Mouse (Mus musculus) heart, embryonic 16.5 days (tissue): ENCODE data around the gene Apela. TPM values are rescaled to one million over a fixed set of nuclear protein-coding genes. Genes with fewer than 3 reads are reported as not detected.

Experiments
- ATAC-seq: fragments of 200-750 bp; cut with Nextera tagmentation; replicated peaks from 2 replicates; pipeline ENCODE4 v1.8.0; 2017; ENCODE audit warnings: moderate number of reproducible peaks; ENCODE audit not compliant: insufficient read depth, low FRiP score; ENCODE audit errors: extremely low read depth
- H3K27ac ChIP-seq: fragments of 300-500 bp; sonication (generic); 2 replicates; pipeline ENCODE4 v1.5.1; 2014; ENCODE audit warnings: mild to moderate bottlenecking, low read length, control low read depth, moderate library complexity
- H3K27me3 ChIP-seq: fragments of 300-500 bp; sonication (generic); 2 replicates; pipeline ENCODE4 v1.6.1; 2014; ENCODE audit warnings: low read length, mixed read lengths; ENCODE audit not compliant: control insufficient read depth, insufficient read depth
- H3K36me3 ChIP-seq: fragments of 300-500 bp; sonication (generic); 2 replicates; pipeline ENCODE4 v1.6.1; 2014; ENCODE audit not compliant: control insufficient read depth, insufficient read depth
- H3K4me1 ChIP-seq: fragments of 300-500 bp; sonication (generic); 2 replicates; pipeline ENCODE4 v1.6.1; 2014; ENCODE audit warnings: low read length, mixed read lengths; ENCODE audit not compliant: control insufficient read depth, insufficient read depth
- H3K4me2 ChIP-seq: fragments of 300-500 bp; sonication (generic); 2 replicates; pipeline ENCODE4 v1.6.1; 2014; ENCODE audit warnings: low read depth, mild to moderate bottlenecking, control low read depth, low read length
- H3K4me3 ChIP-seq: fragments of 300-500 bp; sonication (generic); 2 replicates; pipeline ENCODE4 v1.5.1; 2014; ENCODE audit warnings: mild to moderate bottlenecking, control low read depth, low read length
- H3K9ac ChIP-seq: fragments of 300-500 bp; sonication (generic); 2 replicates; pipeline ENCODE4 v1.6.1; 2014; ENCODE audit warnings: low read length, control low read depth
- H3K9me3 ChIP-seq: fragments of 300-500 bp; sonication (generic); replicated peaks from 2 replicates; pipeline ENCODE4 v1.6.1; 2016; ENCODE audit warnings: low read length; ENCODE audit not compliant: control insufficient read depth
- WGBS: fragments of 180-500 bp; shearing (Covaris S2); extraction: QIAGEN DNeasy Blood & Tissue Kit; methylation state at CpG from one replicate; pipeline ENCODE4 v1.1.7; 2014; 5-methylcytosine and 5-hydroxymethylcytosine counted together
- polyA plus RNA-seq: library from polyadenylated mRNA; unstranded; fragments of >200 nt; fragmentation: Nextera tagmentation; extraction: Ambion mirVana; gene quantifications from 2 replicates; pipeline ENCODE4 v1.2.1, GENCODE M21; 2015

Gene Apela
- polyA plus RNA-seq, 1 experiment from 2014 or later = 4.3 TPM

GRCm38 (mm10) chr8:65064071-65064470 lies 26.9 kb upstream of the Apela start:
- H3K27ac ChIP-seq = no peak overlapping the region
- H3K4me3 ChIP-seq = no peak overlapping the region
- no peaks in the 10 kb centered on the region for H3K4me1 ChIP-seq
- H3K9ac ChIP-seq = no peak overlapping the region
- H3K4me2 ChIP-seq = no peak overlapping the region
- no peaks in the 10 kb centered on the region for H3K27me3 ChIP-seq
- WGBS = 55% methylated on average over 2 of the region's 2 CpGs
- ATAC-seq = no peak
- no peaks in the 10 kb centered on the region for H3K9me3 ChIP-seq
- H3K36me3 ChIP-seq = no peaks in the 10 kb centered on the region

DNA sequence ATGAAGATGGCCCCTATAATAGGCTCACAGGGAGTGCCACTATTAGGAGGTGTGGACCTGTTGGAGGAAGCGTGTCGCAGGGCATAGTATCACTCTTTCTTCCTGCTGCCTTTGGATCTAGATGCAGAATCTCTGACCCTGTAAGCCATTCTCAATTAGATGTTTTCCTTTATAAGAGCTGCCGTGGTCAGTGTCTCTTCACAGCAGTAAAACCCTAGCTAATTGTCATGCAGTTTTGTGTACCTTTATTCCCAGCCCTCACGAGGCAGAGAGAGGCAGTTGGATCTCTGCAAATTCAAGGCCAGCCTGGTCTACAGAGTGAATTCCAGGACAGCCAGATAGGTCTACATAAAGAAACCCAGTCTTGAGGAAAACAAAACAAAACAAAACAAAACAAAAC lies 25.1 kb upstream of the Apela start:
- no peaks in the 10 kb centered on the region for H3K27me3 ChIP-seq

GRCm38 (mm10) chr8:65056722-65057121 lies 19.6 kb upstream of the Apela start:
- Histone ChIP-seq H3K9ac (no peak overlapping the region), H3K4me2 (no peak overlapping the region), H3K27me3 (no peaks in the 10 kb centered on the region), H3K4me1 (no peaks in the 10 kb centered on the region), H3K27ac (no peak overlapping the region), H3K9me3 (no peaks in the 10 kb centered on the region), H3K4me3 (no peak overlapping the region), H3K36me3 (no peaks in the 10 kb centered on the region)
- WGBS = 83% methylated on average over 4 of the region's 4 CpGs
- no peak for ATAC-seq

More for the DNA sequence above, 25.1 kb upstream of the Apela start:
- ATAC-seq = no peak
- Histone ChIP-seq H3K9ac (no peak overlapping the region), H3K4me3 (no peak overlapping the region), H3K4me1 (no peaks in the 10 kb centered on the region), H3K4me2 (no peak overlapping the region), H3K9me3 (no peaks in the 10 kb centered on the region), H3K27ac (no peak overlapping the region), H3K36me3 (no peaks in the 10 kb centered on the region)
- 78% methylated on average over 4 of the region's 4 CpGs for WGBS

DNA sequence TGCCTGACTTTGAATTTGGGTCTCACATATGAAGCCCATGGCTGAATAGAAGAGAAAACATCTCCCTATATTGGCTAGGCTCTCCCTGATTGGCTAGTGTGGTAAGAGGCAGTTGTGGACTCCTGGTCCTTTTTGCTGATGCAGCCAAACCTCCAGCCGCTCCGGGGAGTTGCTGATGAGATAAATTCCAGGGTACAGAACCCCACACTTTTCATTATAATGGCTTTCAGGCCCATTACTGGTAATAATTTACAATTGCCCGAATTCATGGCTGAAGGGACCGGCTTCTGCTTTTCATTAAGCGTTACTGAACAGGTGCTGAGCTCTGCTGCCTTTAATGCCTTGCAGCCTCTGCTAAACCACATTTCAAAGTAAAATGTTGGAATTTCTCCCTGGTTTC lies 16.8 kb upstream of the Apela start:
- H3K27ac ChIP-seq = no peak overlapping the region
- no peaks in the 10 kb centered on the region for H3K4me1 ChIP-seq
- H3K36me3 ChIP-seq = no peaks in the 10 kb centered on the region
- no peak overlapping the region for H3K4me2 ChIP-seq
- H3K9ac ChIP-seq = no peak overlapping the region
- no peaks in the 10 kb centered on the region for H3K9me3 ChIP-seq
- WGBS = 71% methylated on average over 5 of the region's 5 CpGs
- ATAC-seq = no peak
- H3K27me3 ChIP-seq = no peaks in the 10 kb centered on the region
- H3K4me3 ChIP-seq = no peak overlapping the region

DNA sequence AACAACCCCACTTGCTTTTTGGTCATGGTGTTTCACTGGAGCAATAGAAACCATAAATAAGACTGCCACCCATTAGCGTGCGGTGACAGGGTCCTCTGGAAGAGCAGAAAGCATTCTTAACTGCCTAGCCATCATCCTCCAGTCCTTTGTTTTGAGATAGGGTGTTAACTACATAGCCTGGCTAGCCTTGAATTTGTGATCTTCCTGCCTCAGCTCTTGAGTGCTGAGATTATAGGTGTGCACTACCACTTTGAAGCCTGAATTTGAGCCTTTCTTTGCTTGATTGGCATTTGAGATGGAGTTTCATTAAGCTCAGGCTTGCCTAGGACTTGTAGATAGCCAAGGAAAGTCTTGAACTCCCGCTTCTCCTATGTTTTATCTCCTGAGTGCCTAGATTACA lies 16.4 kb upstream of the Apela start:
- H3K9ac ChIP-seq = no peak overlapping the region
- no peaks in the 10 kb centered on the region for H3K36me3 ChIP-seq
- ATAC-seq = no peak
- H3K27me3 ChIP-seq = no peaks in the 10 kb centered on the region
- no peak overlapping the region for H3K27ac ChIP-seq
- H3K9me3 ChIP-seq = no peaks in the 10 kb centered on the region
- no peak overlapping the region for H3K4me3 ChIP-seq
- no peaks in the 10 kb centered on the region for H3K4me1 ChIP-seq
- H3K4me2 ChIP-seq = no peak overlapping the region
- 85% methylated on average over 3 of the region's 3 CpGs for WGBS

- no peak overlapping the region for H3K9ac ChIP-seq
- H3K27ac ChIP-seq = no peak overlapping the region
- no peak overlapping the region for H3K4me3 ChIP-seq
- 83% methylated on average over 4 of the region's 4 CpGs for WGBS
- H3K4me1 ChIP-seq = no peaks in the 10 kb centered on the region
- ATAC-seq = no peak
- H3K4me2 ChIP-seq = no peak overlapping the region
- no peaks in the 10 kb centered on the region for H3K27me3 ChIP-seq
- no peaks in the 10 kb centered on the region for H3K9me3 ChIP-seq
- no peaks in the 10 kb centered on the region for H3K36me3 ChIP-seq
Measured at GRCm38 (mm10) chr8:65047801-65048200, 10.7 kb upstream of the Apela start.

DNA sequence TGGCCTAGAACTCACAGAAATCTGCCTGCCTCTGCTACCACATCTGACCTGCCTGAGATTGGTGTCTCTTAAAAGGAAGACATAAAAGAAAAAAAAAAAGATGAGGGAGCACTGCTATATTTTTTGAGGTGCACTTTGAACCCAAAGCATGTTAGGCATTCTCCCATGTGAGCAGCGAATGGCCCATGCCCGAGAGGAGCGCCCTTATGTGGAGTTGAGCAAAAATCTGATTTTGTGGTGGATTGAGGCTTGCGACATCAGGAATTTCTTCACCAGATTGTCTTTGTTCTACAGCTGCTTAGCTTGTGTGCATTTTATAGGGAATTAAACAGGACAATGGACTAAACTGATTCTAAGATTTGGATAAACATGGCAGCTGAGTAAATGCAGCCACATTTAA lies 10.1 kb upstream of the Apela start:
- no peaks in the 10 kb centered on the region for H3K36me3 ChIP-seq
- H3K4me2 ChIP-seq = no peak overlapping the region
- H3K9me3 ChIP-seq = no peaks in the 10 kb centered on the region
- no peaks in the 10 kb centered on the region for H3K27me3 ChIP-seq
- no peak for ATAC-seq
- H3K27ac ChIP-seq = no peak overlapping the region
- H3K9ac ChIP-seq = no peak overlapping the region
- H3K4me3 ChIP-seq = no peak overlapping the region
- WGBS = 93% methylated on average over 4 of the region's 4 CpGs
- H3K4me1 ChIP-seq = no peaks in the 10 kb centered on the region

- WGBS = 38% methylated on average over 5 of the region's 5 CpGs
- H3K36me3 ChIP-seq = no peaks in the 10 kb centered on the region
- peak overlapping the region; percentile 25; the same call in 1 of the 2 replicates for H3K4me2 ChIP-seq
- H3K9ac ChIP-seq = no peak overlapping the region
- no peaks in the 10 kb centered on the region for H3K27me3 ChIP-seq
- no peaks in the 10 kb centered on the region for H3K9me3 ChIP-seq
- no peaks in the 10 kb centered on the region for H3K4me1 ChIP-seq
- ATAC-seq = no peak
- H3K4me3 ChIP-seq = no peak overlapping the region
- H3K27ac ChIP-seq = no peak overlapping the region
Measured at GRCm38 (mm10) chr8:65046565-65046964, 9.4 kb upstream of the Apela start.

DNA sequence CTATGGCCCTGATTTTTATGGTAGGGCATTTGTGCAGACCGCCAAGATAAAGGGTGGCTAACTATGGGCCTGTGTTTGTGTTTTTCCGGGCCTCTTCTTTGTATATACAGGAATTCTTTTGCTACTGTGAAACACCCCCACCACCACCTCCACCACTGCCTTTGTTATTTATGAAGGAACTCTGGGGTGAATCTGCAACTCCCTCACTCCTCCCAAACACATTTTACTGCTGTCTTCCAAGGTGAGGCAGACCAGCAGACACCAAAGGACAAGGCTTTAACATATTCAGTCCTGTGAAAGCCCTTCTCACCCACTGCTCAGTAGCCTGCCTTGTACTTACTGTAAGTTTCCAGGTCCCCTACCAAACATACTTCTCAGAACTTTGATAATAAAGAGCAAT lies 3.0 kb downstream of the Apela start:
- Histone ChIP-seq H3K4me1 (no peaks in the 10 kb centered on the region; the same call in 1 of the 2 replicates), H3K27ac (no peak overlapping the region), H3K9me3 (no peaks in the 10 kb centered on the region), H3K27me3 (no peaks in the 10 kb centered on the region), H3K36me3 (no peaks in the 10 kb centered on the region), H3K4me3 (no peak overlapping the region), H3K4me2 (no peak overlapping the region), H3K9ac (no peak overlapping the region)
- WGBS = 70% methylated on average over 2 of the region's 2 CpGs
- no peak for ATAC-seq

GRCm38 (mm10) chr8:65033056-65033455 lies 4.1 kb downstream of the Apela start:
- H3K4me2 ChIP-seq = no peak overlapping the region

More at GRCm38 (mm10) chr8:65033056-65033455, 4.1 kb downstream of the Apela start:
- WGBS = 83% methylated on average over 13 of the region's 13 CpGs
- H3K36me3 ChIP-seq = no peaks in the 10 kb centered on the region
- no peaks in the 10 kb centered on the region for H3K9me3 ChIP-seq
- H3K27me3 ChIP-seq = no peaks in the 10 kb centered on the region
- H3K4me3 ChIP-seq = no peak overlapping the region
- ATAC-seq = no peak
- H3K4me1 ChIP-seq = no peaks in the 10 kb centered on the region; the same call in 1 of the 2 replicates
- no peak overlapping the region for H3K27ac ChIP-seq
- H3K9ac ChIP-seq = no peak overlapping the region
